Mouse (Mus musculus): Measurements from ENCODE around the gene Slfn14.
A peak's percentile ranks its signal among the peaks of the same experiment; 100 is the strongest.

Gene Slfn14

GRCm38 (mm10) chr11:83286566-83286965, at the start of gene Slfn14:
Gene Slfn14 (minus strand): TSS chr11:83286726.
- no peak for DNase-seq (ENCODE audit: low read depth, low spot score)

GRCm38 (mm10) chr11:83335826-83336225, 49.3 kb upstream of the Slfn14 start:
- no peak for DNase-seq (ENCODE audit: low read depth, low spot score)

- peak; percentile 74 for DNase-seq (ENCODE audit: low read depth, low spot score)
Observed at GRCm38 (mm10) chr11:83327427-83327826, 40.9 kb upstream of the Slfn14 start.

GRCm38 (mm10) chr11:83326692-83327091, 40.2 kb upstream of the Slfn14 start:
- DNase-seq (ENCODE audit: low read depth, low spot score): peak; percentile 16

GRCm38 (mm10) chr11:83319048-83319447, 32.5 kb upstream of the Slfn14 start:
- DNase-seq (ENCODE audit: low read depth, low spot score): no peak

- no peak for DNase-seq (ENCODE audit: low read depth, low spot score)
Observed at GRCm38 (mm10) chr11:83312471-83312870, 25.9 kb upstream of the Slfn14 start.

- no peak for DNase-seq (ENCODE audit: low read depth, low spot score)
Observed at GRCm38 (mm10) chr11:83306700-83307253, 20.3 kb upstream of the Slfn14 start.

GRCm38 (mm10) chr11:83304485-83304884, 18.0 kb upstream of the Slfn14 start:
- no peak for DNase-seq (ENCODE audit: low read depth, low spot score)

GRCm38 (mm10) chr11:83303751-83304150, 17.2 kb upstream of the Slfn14 start:
- DNase-seq (ENCODE audit: low read depth, low spot score): peak; percentile 19

GRCm38 (mm10) chr11:83302526-83303251, 16.2 kb upstream of the Slfn14 start, which contains the start of gene Pex12:
Gene Pex12 (minus strand): TSS chr11:83302586.
- DNase-seq (ENCODE audit: low read depth, low spot score): peak; percentile 99

- peak; percentile 62 for DNase-seq (ENCODE audit: low read depth, low spot score)
Observed at GRCm38 (mm10) chr11:83302124-83302523, 15.6 kb upstream of the Slfn14 start.

- no peak for DNase-seq (ENCODE audit: low read depth, low spot score)
Observed at GRCm38 (mm10) chr11:83301431-83301831, 14.9 kb upstream of the Slfn14 start.

GRCm38 (mm10) chr11:83299724-83300123, 13.2 kb upstream of the Slfn14 start:
- DNase-seq (ENCODE audit: low read depth, low spot score): no peak

GRCm38 (mm10) chr11:83298225-83299195, 12.0 kb upstream of the Slfn14 start, which contains the start of gene Ap2b1:
Gene Ap2b1 (plus strand): TSS chr11:83299024.
- peak; percentile 96 for DNase-seq (ENCODE audit: low read depth, low spot score)

GRCm38 (mm10) chr11:83297816-83298215, 11.3 kb upstream of the Slfn14 start:
- peak; percentile 46 for DNase-seq (ENCODE audit: low read depth, low spot score)

- DNase-seq (ENCODE audit: low read depth, low spot score): no peak
Observed at GRCm38 (mm10) chr11:83294133-83294532, 7.6 kb upstream of the Slfn14 start.

- no peak for DNase-seq (ENCODE audit: low read depth, low spot score)
Observed at GRCm38 (mm10) chr11:83293182-83293581, 6.7 kb upstream of the Slfn14 start.

- DNase-seq (ENCODE audit: low read depth, low spot score): no peak
Observed at GRCm38 (mm10) chr11:83292251-83292587, 5.7 kb upstream of the Slfn14 start.

- peak; percentile 96 for DNase-seq (ENCODE audit: low read depth, low spot score)
Observed at GRCm38 (mm10) chr11:83291375-83292250, 5.1 kb upstream of the Slfn14 start.

GRCm38 (mm10) chr11:83289633-83290032, 3.1 kb upstream of the Slfn14 start:
- no peak for DNase-seq (ENCODE audit: low read depth, low spot score)

- DNase-seq (ENCODE audit: low read depth, low spot score): no peak
Observed at GRCm38 (mm10) chr11:83289036-83289435, 2.5 kb upstream of the Slfn14 start.
